Comparison of ENCODE assay signal across 13 mouse cellular contexts in the genomic region with DNA sequence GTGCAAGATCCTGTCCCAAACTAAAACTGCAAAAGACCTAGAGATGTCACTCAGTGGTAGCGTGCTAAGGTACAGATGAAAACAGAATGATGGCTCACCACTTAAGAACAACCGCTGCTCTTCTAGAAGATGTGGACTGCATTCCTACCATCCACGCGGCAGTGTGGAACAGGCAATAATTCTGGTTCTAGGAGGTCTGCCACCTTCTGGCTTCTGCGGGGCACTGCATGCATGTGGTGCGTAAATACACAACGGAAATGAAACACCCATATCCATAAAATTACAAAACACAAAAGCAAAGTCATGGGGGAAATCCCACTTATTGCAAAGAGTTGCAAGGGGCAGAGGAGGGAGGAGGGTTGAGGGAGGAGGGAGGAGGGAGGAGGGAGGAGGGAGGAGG. TPM values are rescaled to one million over a fixed set of nuclear protein-coding genes. Genes with fewer than 3 reads are reported as not detected.
DNase-seq lines count a peak whose midpoint lies in the region; ATAC-seq and TF ChIP-seq lines count a peak whose summit lies in the region.
"Had no signal": no experiment of that assay in that cellular context is flagged by ENCODE, and none has a peak within 500 bp of the region (broad histone marks: within the 10 kb centered on the region; RNA-seq: fewer than 3 reads in every experiment).

No protein-coding gene starts in this region.

- H3ac ChIP-seq in myocyte (ENCODE audit: control insufficient read depth, insufficient read length): no peak overlapping the region

- no peaks in the 10 kb centered on the region for H3K9me3 ChIP-seq in intestine, postnatal 0 days (ENCODE audit: control insufficient read depth)
- H3K9me3 ChIP-seq in intestine, embryonic 16.5 days (ENCODE audit: control insufficient read depth, low read length): no peaks in the 10 kb centered on the region
- no peaks in the 10 kb centered on the region for H3K9me3 ChIP-seq in midbrain, postnatal 0 days (ENCODE audit: low read length)
- H3K9me3 ChIP-seq in midbrain, embryonic 10.5 days (replicated peaks): no peaks in the 10 kb centered on the region
- H3K9me3 ChIP-seq: kidney, embryonic 15.5 days; limb, embryonic 10.5 days had no signal

- WGBS in intestine, postnatal 0 days: 80% methylated on average over 7 of the region's 7 CpGs
- 87% methylated on average over 7 of the region's 7 CpGs for WGBS in intestine, embryonic 16.5 days
- WGBS in midbrain, postnatal 0 days: 93% methylated on average over 7 of the region's 7 CpGs
- 89% methylated on average over 7 of the region's 7 CpGs for WGBS in midbrain, embryonic 10.5 days

- no peak overlapping the region for H3K9ac ChIP-seq in intestine, postnatal 0 days (ENCODE audit: low read depth, low read length)
- H3K9ac ChIP-seq in intestine, embryonic 16.5 days (ENCODE audit: low read depth, low read length): no peak overlapping the region
- no peak overlapping the region for H3K9ac ChIP-seq in midbrain, postnatal 0 days (replicated peaks; ENCODE audit: low read length, poor library complexity, severe bottlenecking)
- H3K9ac ChIP-seq: kidney, embryonic 15.5 days had no signal

- no peak for TF ChIP-seq POLR2A in myocyte (IDR thresholded peaks at IDR 0.05; ENCODE audit: insufficient read length, low read depth)

- peak; percentile 34 for DNase-seq in midbrain, postnatal 0 days (ENCODE audit: low spot score)
- no peak for DNase-seq in midbrain, embryonic 10.5 days (ENCODE audit: low spot score)
- DNase-seq in cerebellum, adult 18-20 months: peak; percentile 32 to 47
- no peak for DNase-seq in frontal cortex, postnatal 36 days (ENCODE audit: low spot score in 2 of 2)
- DNase-seq in adrenal gland, postnatal 10 days: no peak
- DNase-seq: gastrocnemius, postnatal 14 days had no signal

- no peaks in the 10 kb centered on the region for H3K36me3 ChIP-seq in intestine, postnatal 0 days (ENCODE audit: control insufficient read depth, insufficient read depth)
- H3K36me3 ChIP-seq in intestine, embryonic 16.5 days (ENCODE audit: control insufficient read depth, insufficient read depth, low read length): no peaks in the 10 kb centered on the region
- no peaks in the 10 kb centered on the region for H3K36me3 ChIP-seq in midbrain, postnatal 0 days (ENCODE audit: insufficient read depth, low read length)
- no peaks in the 10 kb centered on the region for H3K36me3 ChIP-seq in midbrain, embryonic 10.5 days
- H3K36me3 ChIP-seq in myocyte (ENCODE audit: control insufficient read depth, insufficient read depth): no peaks in the 10 kb centered on the region
- H3K36me3 ChIP-seq: kidney, embryonic 15.5 days; limb, embryonic 10.5 days had no signal

- no peak overlapping the region for H3K4me2 ChIP-seq in intestine, postnatal 0 days (replicated peaks; ENCODE audit: low read depth)
- no peak overlapping the region for H3K4me2 ChIP-seq in intestine, embryonic 16.5 days (ENCODE audit: low read depth, low read length)
- H3K4me2 ChIP-seq in midbrain, postnatal 0 days (ENCODE audit: low read depth, low read length, poor library complexity, severe bottlenecking): no peak overlapping the region
- H3K4me2 ChIP-seq in myocyte (ENCODE audit: low read depth): no peak overlapping the region
- H3K4me2 ChIP-seq: kidney, embryonic 15.5 days had no signal

- H3K4me1 ChIP-seq in intestine, postnatal 0 days (replicated peaks; ENCODE audit: control insufficient read depth, insufficient read depth, low read length): no peaks in the 10 kb centered on the region
- no peaks in the 10 kb centered on the region for H3K4me1 ChIP-seq in intestine, embryonic 16.5 days (ENCODE audit: control insufficient read depth, insufficient read depth, low read length)
- no peaks in the 10 kb centered on the region for H3K4me1 ChIP-seq in midbrain, postnatal 0 days (ENCODE audit: insufficient read depth, low read length)
- H3K4me1 ChIP-seq in midbrain, embryonic 10.5 days: no peaks in the 10 kb centered on the region

- peak; percentile 51 for TF ChIP-seq CTCF in intestine, postnatal 0 days (IDR thresholded peaks at IDR 0.05; ENCODE audit: low read depth)
- peak; percentile 48 for TF ChIP-seq CTCF in midbrain, postnatal 0 days (IDR thresholded peaks at IDR 0.05)

- H3K27ac ChIP-seq in intestine, postnatal 0 days (ENCODE audit: low read depth, low read length): no peak overlapping the region
- no peak overlapping the region for H3K27ac ChIP-seq in intestine, embryonic 16.5 days (ENCODE audit: low read length)
- no peak overlapping the region for H3K27ac ChIP-seq in midbrain, postnatal 0 days (ENCODE audit: low read depth, low read length)
- H3K27ac ChIP-seq in midbrain, embryonic 10.5 days (replicated peaks): no peak overlapping the region
- H3K27ac ChIP-seq: kidney, embryonic 15.5 days; limb, embryonic 10.5 days; macrophage had no signal

- H3K4me3 ChIP-seq in intestine, postnatal 0 days (ENCODE audit: low read depth, low read length): no peak overlapping the region
- H3K4me3 ChIP-seq in intestine, embryonic 16.5 days (ENCODE audit: low read length): no peak overlapping the region
- H3K4me3 ChIP-seq in midbrain, postnatal 0 days (ENCODE audit: low read depth, low read length): no peak overlapping the region
- H3K4me3 ChIP-seq in midbrain, embryonic 10.5 days: no peak overlapping the region
- no peak overlapping the region for H3K4me3 ChIP-seq in myocyte
- H3K4me3 ChIP-seq: erythroblast, embryonic 14.5 days; kidney, embryonic 15.5 days; limb, embryonic 10.5 days had no signal

- ATAC-seq in intestine, postnatal 0 days: no peak
- no peak for ATAC-seq in intestine, embryonic 16.5 days
- no peak for ATAC-seq in midbrain, postnatal 0 days (ENCODE audit: low FRiP score)

- H3K27me3 ChIP-seq in intestine, postnatal 0 days (replicated peaks; ENCODE audit: control insufficient read depth, insufficient read depth, low read length): no peaks in the 10 kb centered on the region
- no peaks in the 10 kb centered on the region for H3K27me3 ChIP-seq in intestine, embryonic 16.5 days (replicated peaks; ENCODE audit: control insufficient read depth, insufficient read depth, low read length)
- no peaks in the 10 kb centered on the region for H3K27me3 ChIP-seq in midbrain, postnatal 0 days (ENCODE audit: insufficient read depth, low read length)
- no peaks in the 10 kb centered on the region for H3K27me3 ChIP-seq in midbrain, embryonic 10.5 days (ENCODE audit: low read depth, poor library complexity, severe bottlenecking)
- H3K27me3 ChIP-seq in myocyte (ENCODE audit: control insufficient read depth, insufficient read depth, insufficient read length): no peaks in the 10 kb centered on the region
- H3K27me3 ChIP-seq: kidney, embryonic 15.5 days had no signal

- H3K79me2 ChIP-seq in myocyte (ENCODE audit: control insufficient read depth, insufficient read depth): no peaks in the 10 kb centered on the region

TF ChIP-seq in myocyte, 11 proteins besides CTCF, POLR2A, EP300 and RAD21:
- TF ChIP-seq CEBPB (IDR thresholded peaks at IDR 0.05; ENCODE audit: insufficient read depth, poor library complexity, severe bottlenecking) (peak; percentile 75), POLR2AphosphoS2 (IDR thresholded peaks at IDR 0.05; ENCODE audit: insufficient read length, low read depth) (no peak)
TF ChIP-seq in myocyte: peak in this region for 1.

RNA-seq across cellular contexts. Expression of gene Map3k7cl, which starts 25.8 kb away (rescaled TPM):
- 0.35 and 0.43 TPM in 2 replicates for polyA plus RNA-seq in intestine, postnatal 0 days (2015; fragmentation: Nextera tagmentation; extraction: Ambion mirVana)
- polyA plus RNA-seq in intestine, embryonic 16.5 days (2015; fragmentation: Nextera tagmentation; extraction: Ambion mirVana): 0.21 and 0.44 TPM in 2 replicates
- total RNA-seq in midbrain, postnatal 0 days (2014; rRNA removed): 0.38 TPM in 1 of 2 replicates, not detected in the other
- not detected in 2 replicates for polyA plus RNA-seq in midbrain, postnatal 0 days (2015; fragmentation: Nextera tagmentation; extraction: Ambion mirVana)
- not detected in 2 replicates for polyA plus RNA-seq in midbrain, embryonic 10.5 days (2016; fragmentation: Nextera tagmentation; extraction: Ambion mirVana)
- 2.2 TPM for polyA plus RNA-seq in myocyte (2012; fragmentation: generic; extraction: Trizol)
- total RNA-seq in adrenal gland, postnatal 10 days (2021): 1 to 10 TPM; 4.1 to 5.5 TPM
- polyA plus RNA-seq: erythroblast, embryonic 14.5 days; limb, embryonic 10.5 days; macrophage had no signal

Comparison
In these comparisons a context has a peak if more than half of its experiments do, and no peak if none do; other contexts are left out.
1. DNase-seq: peak in midbrain, postnatal 0 days (single experiment) and cerebellum, adult 18-20 months (2 of 2); none in midbrain, embryonic 10.5 days (single experiment), frontal cortex, postnatal 36 days (0 of 2) and adrenal gland, postnatal 10 days (single experiment).